Mouse (Mus musculus): ENCODE measurements around the gene Ggt6. TPM values are rescaled to one million over a fixed set of nuclear protein-coding genes. Genes with fewer than 3 reads are reported as not detected.

Ggt6 gene
- polyA plus RNA-seq, 1 experiment = not detected

GRCm38 (mm10) chr11:72407574-72407973, 27.8 kb upstream of the Ggt6 start:
- no peak overlapping the region for H3K9ac ChIP-seq (ENCODE audit: low read depth, poor library complexity, severe bottlenecking)

GRCm38 (mm10) chr11:72408451-72409170, 26.7 kb upstream of the Ggt6 start:
- Histone ChIP-seq H3K27me3 (ENCODE audit: control insufficient read depth, insufficient read depth, low read length, poor library complexity, severe bottlenecking) (no peaks in the 10 kb centered on the region), H3K36me3 (ENCODE audit: control insufficient read depth, insufficient read depth, low read length, poor library complexity, severe bottlenecking) (no peaks in the 10 kb centered on the region), H3K27ac (ENCODE audit: insufficient read depth, low read length) (no peak overlapping the region), H3K9me3 (replicated peaks; ENCODE audit: control insufficient read depth, insufficient read depth, low read length, poor library complexity, severe bottlenecking) (no peaks in the 10 kb centered on the region), H3K4me3 (ENCODE audit: low read depth, low read length) (no peak overlapping the region; the same call in 1 of the 2 replicates), H3K4me1 (ENCODE audit: control insufficient read depth, insufficient read depth, low read length) (peaks cover 6% of the 10 kb centered on the region), H3K9ac (ENCODE audit: low read depth, poor library complexity, severe bottlenecking) (no peak overlapping the region)
- TF ChIP-seq EP300 (IDR thresholded peaks at IDR 0.05; ENCODE audit: insufficient read depth, low read depth, low read length) (no peak), POLR2A (IDR thresholded peaks at IDR 0.05; ENCODE audit: insufficient read depth, low read length) (no peak), CTCF (IDR thresholded peaks at IDR 0.05; ENCODE audit: low read depth, low read length) (no peak)

More at GRCm38 (mm10) chr11:72407574-72407973, 27.8 kb upstream of the Ggt6 start:
- Histone ChIP-seq H3K4me1 (ENCODE audit: control insufficient read depth, insufficient read depth, low read length) (peaks cover 12% of the 10 kb centered on the region), H3K4me3 (ENCODE audit: low read depth, low read length) (no peak overlapping the region), H3K9me3 (replicated peaks; ENCODE audit: control insufficient read depth, insufficient read depth, low read length, poor library complexity, severe bottlenecking) (no peaks in the 10 kb centered on the region), H3K27ac (ENCODE audit: insufficient read depth, low read length) (no peak overlapping the region), H3K36me3 (ENCODE audit: control insufficient read depth, insufficient read depth, low read length, poor library complexity, severe bottlenecking) (no peaks in the 10 kb centered on the region), H3K27me3 (ENCODE audit: control insufficient read depth, insufficient read depth, low read length, poor library complexity, severe bottlenecking) (no peaks in the 10 kb centered on the region)
- no peak for TF ChIP-seq EP300 (IDR thresholded peaks at IDR 0.05; ENCODE audit: insufficient read depth, low read depth, low read length)
- TF ChIP-seq POLR2A (IDR thresholded peaks at IDR 0.05; ENCODE audit: insufficient read depth, low read length) = no peak
- TF ChIP-seq CTCF (IDR thresholded peaks at IDR 0.05; ENCODE audit: low read depth, low read length) = no peak

- H3K27ac ChIP-seq (ENCODE audit: insufficient read depth, low read length) = no peak overlapping the region
- H3K9me3 ChIP-seq (replicated peaks; ENCODE audit: control insufficient read depth, insufficient read depth, low read length, poor library complexity, severe bottlenecking) = no peaks in the 10 kb centered on the region
- H3K9ac ChIP-seq (ENCODE audit: low read depth, poor library complexity, severe bottlenecking) = no peak overlapping the region; the same call in 1 of the 2 replicates
- H3K4me1 ChIP-seq (ENCODE audit: control insufficient read depth, insufficient read depth, low read length) = peaks cover 6% of the 10 kb centered on the region
- H3K36me3 ChIP-seq (ENCODE audit: control insufficient read depth, insufficient read depth, low read length, poor library complexity, severe bottlenecking) = no peaks in the 10 kb centered on the region
- peak overlapping the region; percentile 17 for H3K4me3 ChIP-seq (ENCODE audit: low read depth, low read length)
- TF ChIP-seq POLR2A (IDR thresholded peaks at IDR 0.05; ENCODE audit: insufficient read depth, low read length) (no peak), EP300 (IDR thresholded peaks at IDR 0.05; ENCODE audit: insufficient read depth, low read depth, low read length) (no peak), CTCF (IDR thresholded peaks at IDR 0.05; ENCODE audit: low read depth, low read length) (no peak)
- no peaks in the 10 kb centered on the region for H3K27me3 ChIP-seq (ENCODE audit: control insufficient read depth, insufficient read depth, low read length, poor library complexity, severe bottlenecking)
These were observed 25.5 kb upstream of the Ggt6 start for GRCm38 (mm10) chr11:72409649-72410385.

GRCm38 (mm10) chr11:72410521-72411092, 24.7 kb upstream of the Ggt6 start:
- TF ChIP-seq EP300 (IDR thresholded peaks at IDR 0.05; ENCODE audit: insufficient read depth, low read depth, low read length) = no peak
- no peak for TF ChIP-seq CTCF (IDR thresholded peaks at IDR 0.05; ENCODE audit: low read depth, low read length)
- no peak for TF ChIP-seq POLR2A (IDR thresholded peaks at IDR 0.05; ENCODE audit: insufficient read depth, low read length)
- peak overlapping the region; percentile 29; the same call in 1 of the 2 replicates for H3K9ac ChIP-seq (ENCODE audit: low read depth, poor library complexity, severe bottlenecking)

GRCm38 (mm10) chr11:72411093-72411921, 24.0 kb upstream of the Ggt6 start, which contains the start of gene Smtnl2:
Gene Smtnl2 (minus strand): TSS chr11:72411713.
- TF ChIP-seq CTCF (IDR thresholded peaks at IDR 0.05; ENCODE audit: low read depth, low read length) (peak; percentile 42), POLR2A (IDR thresholded peaks at IDR 0.05; ENCODE audit: insufficient read depth, low read length) (peak; percentile 29), EP300 (IDR thresholded peaks at IDR 0.05; ENCODE audit: insufficient read depth, low read depth, low read length) (no peak)
- peaks cover 4% of the 10 kb centered on the region for H3K4me1 ChIP-seq (ENCODE audit: control insufficient read depth, insufficient read depth, low read length)
- no peaks in the 10 kb centered on the region for H3K27me3 ChIP-seq (ENCODE audit: control insufficient read depth, insufficient read depth, low read length, poor library complexity, severe bottlenecking)

More at GRCm38 (mm10) chr11:72410521-72411092, 24.7 kb upstream of the Ggt6 start:
- no peaks in the 10 kb centered on the region for H3K27me3 ChIP-seq (ENCODE audit: control insufficient read depth, insufficient read depth, low read length, poor library complexity, severe bottlenecking)
- 0 out of 2 replicates have a peak overlapping the region, but pooled peaks have one; percentile 37 for H3K27ac ChIP-seq (ENCODE audit: insufficient read depth, low read length)
- H3K9me3 ChIP-seq (replicated peaks; ENCODE audit: control insufficient read depth, insufficient read depth, low read length, poor library complexity, severe bottlenecking) = no peaks in the 10 kb centered on the region
- H3K36me3 ChIP-seq (ENCODE audit: control insufficient read depth, insufficient read depth, low read length, poor library complexity, severe bottlenecking) = no peaks in the 10 kb centered on the region
- H3K4me3 ChIP-seq (ENCODE audit: low read depth, low read length) = peak overlapping the region; percentile 71
- peaks cover 6% of the 10 kb centered on the region for H3K4me1 ChIP-seq (ENCODE audit: control insufficient read depth, insufficient read depth, low read length)

More at GRCm38 (mm10) chr11:72411093-72411921, 24.0 kb upstream of the Ggt6 start, which contains the start of gene Smtnl2:
- Histone ChIP-seq H3K27ac (ENCODE audit: insufficient read depth, low read length) (0 out of 2 replicates have a peak within 1 kb of the TSS, but pooled peaks have one; percentile 37), H3K9me3 (replicated peaks; ENCODE audit: control insufficient read depth, insufficient read depth, low read length, poor library complexity, severe bottlenecking) (no peaks in the 10 kb centered on the region), H3K4me3 (ENCODE audit: low read depth, low read length) (peak within 1 kb of the TSS; percentile 71), H3K36me3 (ENCODE audit: control insufficient read depth, insufficient read depth, low read length, poor library complexity, severe bottlenecking) (no peaks in the 10 kb centered on the region), H3K9ac (ENCODE audit: low read depth, poor library complexity, severe bottlenecking) (peak within 1 kb of the TSS; percentile 29)
